Mouse (Mus musculus) embryonic facial prominence, embryonic 12.5 days (tissue): ENCODE results near the gene Tmigd3. TPM values are rescaled to one million over a fixed set of nuclear protein-coding genes. Genes with fewer than 3 reads are reported as not detected.

Source experiments
- ATAC-seq: fragments of 200-750 bp; cut with Nextera tagmentation; 2 replicates; pipeline ENCODE4 v1.8.0; 2017; ENCODE audit not compliant: insufficient number of reproducible peaks, insufficient read depth, low FRiP score, low TSS enrichment
- H3K27ac ChIP-seq: fragments of 300-500 bp; sonication (generic); 2 replicates; pipeline ENCODE4 v1.5.1; 2016; ENCODE audit warnings: mild to moderate bottlenecking
- H3K27me3 ChIP-seq: fragments of 300-500 bp; sonication (generic); 2 replicates; pipeline ENCODE4 v1.6.1; 2016; ENCODE audit warnings: mild to moderate bottlenecking, moderate library complexity
- H3K36me3 ChIP-seq: fragments of 300-500 bp; sonication (generic); 2 replicates; pipeline ENCODE4 v1.6.1; 2016; ENCODE audit warnings: mild to moderate bottlenecking
- H3K4me1 ChIP-seq: fragments of 300-500 bp; sonication (generic); 2 replicates; pipeline ENCODE4 v1.6.1; 2016
- H3K4me2 ChIP-seq: fragments of 300-500 bp; sonication (generic); replicated peaks from 2 replicates; pipeline ENCODE4 v1.6.1; 2016; ENCODE audit warnings: mild to moderate bottlenecking, moderate library complexity
- H3K4me3 ChIP-seq: fragments of 300-500 bp; sonication (generic); 2 replicates; pipeline ENCODE4 v1.5.1; 2016; ENCODE audit warnings: mild to moderate bottlenecking
- H3K9ac ChIP-seq: fragments of 300-500 bp; sonication (generic); 2 replicates; pipeline ENCODE4 v1.6.1; 2016; ENCODE audit warnings: mild to moderate bottlenecking, moderate library complexity
- H3K9me3 ChIP-seq: fragments of 300-500 bp; sonication (generic); 2 replicates; pipeline ENCODE4 v1.6.1; 2016; ENCODE audit warnings: mild to moderate bottlenecking, moderate library complexity
- WGBS: fragments of 180-500 bp; shearing (Covaris S2); methylation state at CpG from one replicate; pipeline ENCODE4 v1.1.7; 2016; 5-methylcytosine and 5-hydroxymethylcytosine counted together
- polyA plus RNA-seq: library from polyadenylated mRNA; unstranded; fragments of >200 nt; fragmentation: Nextera tagmentation; extraction: Ambion mirVana; gene quantifications from 2 replicates; pipeline ENCODE4 v1.2.1, GENCODE M21; 2016

The Tmigd3 gene
- polyA plus RNA-seq, 1 experiment from 2014 or later = not detected

- H3K27ac ChIP-seq = no peak overlapping the region
- peak overlapping the region; percentile 81 for H3K4me2 ChIP-seq
- 47% methylated on average over 5 of the region's 5 CpGs for WGBS
- peak overlapping the region; percentile 87 for H3K9ac ChIP-seq
- H3K4me3 ChIP-seq = peak overlapping the region; percentile 87
- peaks cover 23% of the 10 kb centered on the region for H3K4me1 ChIP-seq
- ATAC-seq = no peak
- H3K9me3 ChIP-seq = no peaks in the 10 kb centered on the region
- H3K27me3 ChIP-seq = no peaks in the 10 kb centered on the region
- peaks cover 25% of the 10 kb centered on the region for H3K36me3 ChIP-seq
Measured at GRCm38 (mm10) chr3:105958204-105958603, 87.5 kb downstream of the Tmigd3 start.

GRCm38 (mm10) chr3:105958974-105959580 is 88.4 kb downstream of the Tmigd3 start, which contains the start of gene Wdr77:
Gene Wdr77, plus strand, starts transcription at chr3:105959369.
- Histone ChIP-seq H3K4me1 (peaks cover 23% of the 10 kb centered on the region), H3K4me3 (peak within 1 kb of the TSS; percentile 87), H3K9me3 (no peaks in the 10 kb centered on the region), H3K9ac (peak within 1 kb of the TSS; percentile 87), H3K27ac (peak within 1 kb of the TSS; percentile 74), H3K4me2 (peak within 1 kb of the TSS; percentile 91), H3K36me3 (peaks cover 27% of the 10 kb centered on the region), H3K27me3 (no peaks in the 10 kb centered on the region)
- under 1% methylated on average over 52 of the region's 52 CpGs for WGBS
- ATAC-seq = peak; percentile 97

GRCm38 (mm10) chr3:105959585-105959984 is 88.9 kb downstream of the Tmigd3 start:
- Histone ChIP-seq H3K4me2 (peak overlapping the region; percentile 91), H3K9ac (peak overlapping the region; percentile 87), H3K27ac (peak overlapping the region; percentile 61; the same call in 1 of the 2 replicates), H3K36me3 (peaks cover 32% of the 10 kb centered on the region), H3K9me3 (no peaks in the 10 kb centered on the region), H3K27me3 (no peaks in the 10 kb centered on the region), H3K4me1 (peaks cover 23% of the 10 kb centered on the region), H3K4me3 (peak overlapping the region; percentile 87)
- WGBS = under 1% methylated on average over 26 of the region's 26 CpGs
- ATAC-seq = peak; percentile 68

- Histone ChIP-seq H3K9ac (peak within 1 kb of the TSS; percentile 87), H3K9me3 (no peaks in the 10 kb centered on the region), H3K36me3 (peaks cover 33% of the 10 kb centered on the region), H3K4me2 (peak within 1 kb of the TSS; percentile 91), H3K4me3 (peak within 1 kb of the TSS; percentile 87), H3K4me1 (peaks cover 23% of the 10 kb centered on the region), H3K27ac (peak within 1 kb of the TSS; percentile 74), H3K27me3 (no peaks in the 10 kb centered on the region)
- WGBS = 5% methylated on average over 6 of the region's 6 CpGs
- ATAC-seq = no peak
Measured at GRCm38 (mm10) chr3:105959999-105960398, 89.3 kb downstream of the Tmigd3 start, which contains the start of gene Atp5f1. Gene Atp5f1, minus strand, starts transcription at chr3:105960099.

- H3K4me3 ChIP-seq = peak overlapping the region; percentile 87; the same call in 1 of the 2 replicates
- no peaks in the 10 kb centered on the region for H3K9me3 ChIP-seq
- ATAC-seq = no peak
- no peak overlapping the region for H3K9ac ChIP-seq
- peaks cover 39% of the 10 kb centered on the region for H3K36me3 ChIP-seq
- no peaks in the 10 kb centered on the region for H3K27me3 ChIP-seq
- H3K4me2 ChIP-seq = peak overlapping the region; percentile 91
- H3K4me1 ChIP-seq = peaks cover 23% of the 10 kb centered on the region
- 97% methylated on average over 2 of the region's 2 CpGs for WGBS
- H3K27ac ChIP-seq = no peak overlapping the region
Measured at GRCm38 (mm10) chr3:105960700-105961099, 90.0 kb downstream of the Tmigd3 start.

- H3K4me2 ChIP-seq = no peak overlapping the region
- H3K4me1 ChIP-seq = no peaks in the 10 kb centered on the region
- 85% methylated on average over 5 of the region's 5 CpGs for WGBS
- H3K9ac ChIP-seq = no peak overlapping the region
- no peak overlapping the region for H3K4me3 ChIP-seq
- no peak overlapping the region for H3K27ac ChIP-seq
- no peaks in the 10 kb centered on the region for H3K9me3 ChIP-seq
- ATAC-seq = no peak
- peaks cover 20% of the 10 kb centered on the region for H3K36me3 ChIP-seq
- H3K27me3 ChIP-seq = no peaks in the 10 kb centered on the region
Measured at GRCm38 (mm10) chr3:105971831-105972446, 101.2 kb downstream of the Tmigd3 start.

GRCm38 (mm10) chr3:105973411-105973810 is 102.7 kb downstream of the Tmigd3 start, which contains the start of gene Ovgp1:
Gene Ovgp1, plus strand, starts transcription at chr3:105973711.
- H3K4me1 ChIP-seq = no peaks in the 10 kb centered on the region
- H3K27me3 ChIP-seq = no peaks in the 10 kb centered on the region
- no peak for ATAC-seq
- WGBS = 91% methylated on average over 3 of the region's 3 CpGs
- peaks cover 9% of the 10 kb centered on the region for H3K36me3 ChIP-seq
- H3K4me3 ChIP-seq = no peak within 1 kb of the TSS
- no peaks in the 10 kb centered on the region for H3K9me3 ChIP-seq
- H3K27ac ChIP-seq = no peak within 1 kb of the TSS
- H3K9ac ChIP-seq = no peak within 1 kb of the TSS
- H3K4me2 ChIP-seq = no peak within 1 kb of the TSS

Other genes starting within 250 kb of the Tmigd3 start
- 44.6 and 45.8 TPM in 2 replicates for gene Ddx20, start 183.3 kb upstream of the Tmigd3 start, polyA plus RNA-seq
- 2.5 and 3.1 TPM in 2 replicates for gene Inka2, start 166.3 kb upstream of the Tmigd3 start, polyA plus RNA-seq
- gene Rap1a, start 69.6 kb upstream of the Tmigd3 start, polyA plus RNA-seq = 82.1 and 83.4 TPM in 2 replicates
- 0.26 TPM in 1 of 2 replicates, not detected in the other for gene Adora3, start within 50 bp of the Tmigd3 start, polyA plus RNA-seq
- gene I830077J02Rik, start 61.8 kb downstream of the Tmigd3 start, polyA plus RNA-seq = 0.33 and 0.46 TPM in 2 replicates
- 114 and 127 TPM in 2 replicates for gene Wdr77, start 88.5 kb downstream of the Tmigd3 start, polyA plus RNA-seq
- gene Atp5f1, start 89.2 kb downstream of the Tmigd3 start, polyA plus RNA-seq = 419 and 438 TPM in 2 replicates
- gene Ovgp1, start 102.8 kb downstream of the Tmigd3 start, polyA plus RNA-seq = 1.6 and 1.9 TPM in 2 replicates
- gene Pifo, start 143.7 kb downstream of the Tmigd3 start, polyA plus RNA-seq = not detected in 2 replicates
- gene Chil5, start 161.9 kb downstream of the Tmigd3 start, polyA plus RNA-seq = not detected in 2 replicates
- not detected in 2 replicates for gene Chia1, start 242.3 kb downstream of the Tmigd3 start, polyA plus RNA-seq